Mouse (Mus musculus): ENCODE results near the gene March9.
A peak's percentile ranks its signal among the peaks of the same experiment; 100 is the strongest.

The March9 gene

GRCm38 (mm10) chr10:127061513-127061912, 1.5 kb upstream of the March9 start:
- no peak for DNase-seq

- no peak for DNase-seq
Observed at GRCm38 (mm10) chr10:127061085-127061484, 1.1 kb upstream of the March9 start.

- DNase-seq = peak; percentile 28
Observed at GRCm38 (mm10) chr10:127059174-127059967, 613 bp downstream of the March9 start.

GRCm38 (mm10) chr10:127058708-127059107, 1.3 kb downstream of the March9 start:
- no peak for DNase-seq

GRCm38 (mm10) chr10:127058161-127058560, 1.8 kb downstream of the March9 start:
- peak; percentile 86 for DNase-seq

GRCm38 (mm10) chr10:127056490-127056889, 3.5 kb downstream of the March9 start:
- DNase-seq = no peak

GRCm38 (mm10) chr10:127055406-127055805, 4.6 kb downstream of the March9 start:
- DNase-seq = no peak

- DNase-seq = no peak
Observed at GRCm38 (mm10) chr10:127054646-127055045, 5.3 kb downstream of the March9 start.

GRCm38 (mm10) chr10:127050119-127050474, 9.9 kb downstream of the March9 start:
- no peak for DNase-seq

- no peak for DNase-seq
Observed at GRCm38 (mm10) chr10:127049395-127050118, 10.4 kb downstream of the March9 start.

GRCm38 (mm10) chr10:127048608-127049394, 11.2 kb downstream of the March9 start:
- DNase-seq = no peak

- DNase-seq = no peak
Observed at GRCm38 (mm10) chr10:127047954-127048353, 12.0 kb downstream of the March9 start, which contains the start of gene Cyp27b1. Gene Cyp27b1, plus strand, starts transcription at chr10:127048250.

GRCm38 (mm10) chr10:127043187-127043586, 16.8 kb downstream of the March9 start:
- no peak for DNase-seq

- no peak for DNase-seq
Observed at GRCm38 (mm10) chr10:127042468-127043115, 17.4 kb downstream of the March9 start.

GRCm38 (mm10) chr10:127041774-127042338, 18.1 kb downstream of the March9 start:
- peak; percentile 81 for DNase-seq

GRCm38 (mm10) chr10:127041274-127041766, 18.7 kb downstream of the March9 start, which contains the start of the genes Mettl1 and Eef1akmt3:
Gene Mettl1, plus strand, starts transcription at chr10:127041414.
Gene Eef1akmt3, minus strand, starts transcription at chr10:127041513.
- DNase-seq = peak; percentile 21

GRCm38 (mm10) chr10:127040569-127041214, 19.3 kb downstream of the March9 start:
- no peak for DNase-seq

GRCm38 (mm10) chr10:127037641-127038040, 22.3 kb downstream of the March9 start:
- no peak for DNase-seq

GRCm38 (mm10) chr10:127036273-127036672, 23.7 kb downstream of the March9 start:
- no peak for DNase-seq

- no peak for DNase-seq
Observed at GRCm38 (mm10) chr10:127033301-127033741, 26.7 kb downstream of the March9 start.
